Mouse (Mus musculus): ENCODE results near the gene Tcp11x2. TPM values are rescaled to one million over a fixed set of nuclear protein-coding genes. Genes with fewer than 3 reads are reported as not detected.

Gene Tcp11x2
- not detected for total RNA-seq (2022)

DNA sequence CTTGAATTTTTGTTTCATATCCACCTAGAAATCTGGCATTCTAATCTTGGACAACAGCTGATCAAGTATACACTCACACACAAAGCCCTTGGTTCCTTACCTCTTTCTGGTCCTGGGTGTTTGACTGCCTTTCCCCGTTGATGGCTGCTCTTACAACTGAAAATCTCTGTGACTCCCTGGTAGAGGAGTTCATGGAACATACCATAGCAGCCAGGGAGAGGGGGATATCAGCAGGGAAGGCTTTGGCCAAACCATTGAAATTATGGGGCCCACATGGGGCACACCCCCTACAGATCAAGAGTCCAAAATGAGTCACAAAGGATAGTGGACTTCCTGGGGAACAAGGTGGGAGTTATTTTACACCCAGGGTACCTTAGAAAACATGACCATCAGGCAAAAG is at the start of gene Tcp11x2:
Gene Tcp11x2, minus strand, starts transcription at position 158 of the 400 bp plus-strand sequence.
- DNase-seq (ENCODE audit: low spot score in 2 of 2) = no peak

GRCm38 (mm10) chrX:135743056-135743355 is 49.4 kb upstream of the Tcp11x2 start:
- no peak for DNase-seq (ENCODE audit: low spot score in 2 of 2)

DNA sequence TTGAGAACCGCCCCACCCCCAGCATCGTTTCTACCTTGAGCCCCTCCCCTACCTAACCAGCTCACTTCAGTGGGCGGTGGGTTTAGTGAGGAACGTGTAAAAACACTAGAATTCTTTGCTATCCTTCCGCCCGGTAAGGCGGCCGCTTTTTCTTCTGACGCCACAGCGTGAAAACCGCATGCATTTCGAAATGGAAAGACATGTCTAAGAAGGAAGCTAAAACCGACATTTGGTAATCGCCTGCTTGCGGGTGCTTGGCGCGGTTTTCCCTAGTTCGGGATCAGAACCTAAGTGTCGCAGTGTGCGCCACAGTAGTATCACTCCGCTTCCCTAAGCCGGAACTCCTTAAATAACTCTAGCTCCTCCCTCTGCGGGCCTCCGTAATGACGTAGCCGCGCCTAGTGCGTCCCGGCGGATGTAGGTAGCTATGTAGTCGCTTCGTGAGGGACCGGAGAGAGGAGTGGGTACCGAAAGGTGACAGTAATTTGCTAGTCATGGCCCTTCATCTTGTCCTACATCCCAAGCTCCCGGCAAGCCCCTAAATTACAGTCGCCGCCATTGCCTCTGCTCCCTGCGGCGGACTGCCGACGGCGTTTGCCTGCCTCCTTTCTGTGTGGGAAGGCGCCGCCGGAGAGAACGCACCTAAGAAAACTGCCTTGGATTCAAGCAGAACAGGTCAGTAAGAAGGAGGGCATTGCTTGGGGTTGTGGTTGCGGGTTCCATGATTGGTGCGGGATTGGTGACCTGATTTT is 48.9 kb upstream of the Tcp11x2 start, which contains the start of the genes Armcx5 and Gprasp1:
Gene Armcx5, plus strand, starts transcription at position 430 of the 752 bp plus-strand sequence.
Gene Gprasp1, plus strand, starts transcription at position 430 of the 752 bp plus-strand sequence.
- DNase-seq (ENCODE audit: low spot score in 2 of 2) = peak; percentile 75 to 87

DNA sequence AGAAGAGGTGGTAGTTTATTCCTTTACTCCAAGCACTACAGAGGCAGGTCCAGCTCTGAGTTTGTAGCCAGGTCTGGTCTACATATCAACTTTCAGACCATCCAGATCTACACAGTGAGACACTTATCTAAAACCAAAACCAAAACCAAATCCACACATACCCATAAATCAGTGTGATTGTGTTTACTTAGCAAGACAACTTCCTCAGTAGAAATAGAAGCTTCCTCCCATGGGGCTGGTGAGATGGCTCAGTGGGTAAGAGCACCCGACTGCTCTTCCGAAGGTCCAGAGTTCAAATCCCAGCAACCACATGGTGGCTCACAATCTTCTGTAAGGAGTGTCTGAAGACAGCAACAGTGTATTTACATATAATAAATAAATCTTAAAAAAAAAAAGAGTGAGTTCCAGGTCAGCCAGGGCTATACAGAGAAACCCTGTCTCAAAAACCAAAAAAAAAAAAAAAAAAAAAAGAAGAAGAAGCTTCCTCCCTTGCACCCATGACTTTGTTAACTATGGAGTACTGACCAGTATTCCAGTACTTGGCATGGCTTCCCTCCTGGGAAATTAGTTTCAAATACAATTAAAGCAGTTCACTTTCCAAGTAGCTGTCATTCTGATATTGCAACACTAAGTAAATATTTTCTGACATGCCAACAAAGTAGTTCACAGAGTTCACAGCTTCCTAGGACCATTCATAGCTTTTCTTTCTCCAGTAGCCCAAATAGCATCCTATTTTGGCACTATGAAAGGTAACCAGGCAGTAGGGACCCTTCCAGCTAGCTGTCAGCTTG is 45.3 kb upstream of the Tcp11x2 start:
- DNase-seq (ENCODE audit: low spot score in 2 of 2) = no peak

DNA sequence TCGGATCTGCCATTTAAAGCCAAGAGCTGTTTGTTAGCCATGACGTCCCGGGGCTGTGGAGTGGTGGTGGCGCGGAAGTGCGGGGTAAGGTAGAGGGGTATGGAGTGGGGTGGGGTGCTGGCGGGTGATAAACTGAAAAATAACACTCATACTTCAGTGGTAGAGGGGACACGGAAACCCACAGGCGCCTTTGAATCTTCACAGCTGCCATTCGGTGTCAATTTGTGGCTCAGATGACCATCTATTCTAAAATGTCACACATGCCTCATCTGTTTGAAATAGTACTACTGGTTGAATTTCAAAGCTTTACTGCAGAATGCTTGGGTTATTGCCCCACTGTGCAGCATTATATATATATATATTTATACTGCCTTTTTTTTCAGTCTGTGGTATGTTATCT is 31.6 kb upstream of the Tcp11x2 start, which contains the start of gene Tmsb15a:
Gene Tmsb15a, minus strand, starts transcription at position 101 of the 400 bp plus-strand sequence.
- no peak for DNase-seq (ENCODE audit: low spot score in 2 of 2)

- DNase-seq (ENCODE audit: low spot score in 2 of 2) = no peak
Measured at GRCm38 (mm10) chrX:135712845-135713244, 19.3 kb upstream of the Tcp11x2 start.

GRCm38 (mm10) chrX:135704349-135704748 is 10.8 kb upstream of the Tcp11x2 start:
- DNase-seq (ENCODE audit: low spot score in 2 of 2) = no peak

- no peak for DNase-seq (ENCODE audit: low spot score in 2 of 2)
Measured at GRCm38 (mm10) chrX:135703111-135703510, 9.5 kb upstream of the Tcp11x2 start.

GRCm38 (mm10) chrX:135687802-135688201 is 5.8 kb downstream of the Tcp11x2 start:
- no peak for DNase-seq (ENCODE audit: low spot score in 2 of 2)

GRCm38 (mm10) chrX:135681858-135682257 is 11.7 kb downstream of the Tcp11x2 start:
- DNase-seq (ENCODE audit: low spot score in 2 of 2) = no peak

DNA sequence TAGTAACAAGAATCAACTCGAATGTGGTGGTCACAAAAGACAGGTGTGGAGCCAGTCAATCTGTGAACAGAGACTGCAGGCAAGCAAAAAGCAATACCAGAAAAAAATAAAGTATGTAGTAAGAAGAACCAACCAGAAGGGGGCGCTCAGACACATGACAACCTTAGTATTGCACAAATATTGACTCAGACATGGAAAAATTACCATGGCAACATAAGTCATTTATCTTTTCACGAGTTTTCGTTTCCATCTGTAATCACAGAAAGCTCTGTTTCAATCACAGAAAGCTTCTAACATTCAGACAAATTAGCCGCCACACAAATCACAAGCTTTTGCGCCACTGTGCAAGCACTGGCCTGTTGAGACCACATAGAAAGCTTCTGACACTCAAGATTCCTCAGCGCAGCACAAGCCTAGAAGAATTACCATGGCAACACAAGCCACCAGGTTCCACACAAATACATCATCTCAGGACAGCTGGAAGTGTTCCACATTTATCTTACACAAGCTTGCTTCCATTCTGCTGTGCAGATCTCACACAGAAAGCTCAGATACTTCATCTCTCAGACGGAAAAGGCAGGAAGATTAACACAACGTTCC is 41.3 kb downstream of the Tcp11x2 start:
- peak in 1 of 2 experiments; percentile 9 for DNase-seq (ENCODE audit: low spot score in 2 of 2)

DNA sequence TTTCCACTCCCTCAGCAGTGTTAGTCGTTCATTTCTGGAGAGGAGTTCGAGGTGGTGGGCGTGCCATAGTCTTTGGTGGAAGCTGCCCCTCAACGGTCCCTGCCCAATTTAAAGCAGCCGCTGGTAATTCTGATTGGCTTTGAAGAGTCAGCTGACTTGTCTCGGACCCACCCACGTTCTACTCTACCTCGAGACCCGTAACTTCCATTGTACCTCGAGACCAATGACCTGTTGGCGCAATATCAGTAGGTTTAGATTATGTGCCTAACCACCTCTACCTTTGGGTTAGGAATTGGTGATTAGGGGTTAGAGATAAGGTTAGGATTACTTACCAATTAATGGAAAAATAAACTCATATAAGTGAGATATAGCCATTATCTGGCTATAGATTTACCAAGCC is 66.0 kb downstream of the Tcp11x2 start, which contains the start of gene Prame:
Gene Prame, minus strand, starts transcription at position 101 of the 400 bp plus-strand sequence.
- DNase-seq (ENCODE audit: low spot score in 2 of 2) = no peak

Other genes starting within 250 kb of the Tcp11x2 start
- not detected for gene AV320801, start 199.2 kb downstream of the Tcp11x2 start, total RNA-seq (2022)
- 1 to 10 TPM; 3.2 to 6.4 (median 4.3) TPM for gene Nxf7, start 95.0 kb downstream of the Tcp11x2 start, total RNA-seq (2022)
- gene Prame, start 66.1 kb downstream of the Tcp11x2 start, total RNA-seq (2022) = not detected
- not detected for gene Tmsb15a, start 31.5 kb upstream of the Tcp11x2 start, total RNA-seq (2022)
- gene Armcx5, start 48.9 kb upstream of the Tcp11x2 start, total RNA-seq (2022) = 10 to 100 TPM; 39.1 to 47.5 (median 40.0) TPM
- gene Gprasp1, start 48.9 kb upstream of the Tcp11x2 start, total RNA-seq (2022) = 100 to 1,000 TPM; 353 to 382 (median 370) TPM
- 10 to 100 TPM; 59.8 to 72.1 (median 67.6) TPM for gene Bhlhb9, start 103.8 kb upstream of the Tcp11x2 start, total RNA-seq (2022)
- 100 to 1,000 TPM; 178 to 211 (median 189) TPM for gene Gprasp2, start 145.2 kb upstream of the Tcp11x2 start, total RNA-seq (2022)

All from left cerebral cortex, adult 8-10 months (tissue).